Mouse (Mus musculus): ENCODE data around the gene Prss56. TPM values are rescaled to one million over a fixed set of nuclear protein-coding genes. Genes with fewer than 3 reads are reported as not detected.

Prss56 gene
- 3.6 and 9.3 TPM in 2 replicates for polyA plus RNA-seq (2016; fragmentation: Nextera tagmentation; extraction: Ambion mirVana)

DNA sequence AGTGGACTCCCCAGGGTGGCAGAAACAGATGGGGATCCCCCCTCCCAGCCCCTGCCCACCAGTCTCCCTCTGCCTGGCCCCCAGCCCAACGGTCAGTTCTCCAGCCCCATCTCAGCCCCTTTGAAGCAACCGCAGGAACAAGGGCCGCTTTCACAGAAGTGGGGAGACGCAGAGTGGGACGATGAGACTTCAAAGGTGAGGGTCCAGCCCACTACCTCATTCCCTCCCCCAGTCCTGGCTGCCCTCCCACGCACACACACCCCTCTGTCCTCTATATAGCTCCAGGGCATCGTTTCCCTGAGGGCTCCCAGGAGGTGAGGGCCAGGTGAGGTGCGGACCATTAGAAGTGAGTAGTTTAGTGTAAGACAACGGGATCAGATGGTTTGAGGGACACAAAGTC lies at the start of gene Prss56:
TSS of gene Prss56 (plus strand) at position 301 of the 400 bp plus-strand sequence.
- no peak within 1 kb of the TSS for H3K27ac ChIP-seq
- H3K27me3 ChIP-seq, result peaks cover 66% of the 10 kb centered on the region
- 63% methylated on average over 9 of the region's 9 CpGs for WGBS

DNA sequence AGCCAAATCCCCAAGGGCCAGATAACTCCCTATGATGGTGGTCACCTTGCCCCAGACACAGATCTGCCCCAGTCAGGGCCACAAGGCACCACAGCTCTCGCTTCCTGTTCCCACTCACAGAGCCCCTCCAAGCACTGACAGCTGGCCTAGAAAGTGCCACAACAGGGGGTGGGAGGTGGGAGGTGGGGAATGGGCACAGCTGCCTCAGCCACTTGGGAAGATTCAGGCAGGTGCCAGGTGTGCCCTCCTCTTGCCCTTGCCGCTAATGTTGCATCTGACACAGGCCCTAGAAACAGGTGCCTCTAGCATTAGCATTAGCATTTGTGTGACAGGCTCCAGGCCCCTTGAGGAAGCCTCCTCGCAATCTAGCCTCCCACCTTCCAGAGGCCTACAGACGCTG lies 41.6 kb upstream of the Prss56 start:
- ATAC-seq (ENCODE audit: low FRiP score), result no peak
- 77% methylated on average over 4 of the region's 4 CpGs for WGBS
- H3K27ac ChIP-seq, result no peak overlapping the region

More for the DNA sequence above, at the start of gene Prss56:
- ATAC-seq (ENCODE audit: low FRiP score), result no peak
- Histone ChIP-seq H3K36me3 (no peaks in the 10 kb centered on the region), H3K9ac (no peak within 1 kb of the TSS), H3K4me3 (no peak within 1 kb of the TSS), H3K9me3 (replicated peaks) (no peaks in the 10 kb centered on the region), H3K4me1 (peaks cover 22% of the 10 kb centered on the region), H3K4me2 (replicated peaks) (no peak within 1 kb of the TSS)

GRCm38 (mm10) chr1:87142456-87142855 lies 40.7 kb upstream of the Prss56 start:
- Histone ChIP-seq H3K36me3 (no peaks in the 10 kb centered on the region), H3K4me3 (no peak overlapping the region), H3K9ac (no peak overlapping the region), H3K4me2 (replicated peaks) (no peak overlapping the region), H3K9me3 (replicated peaks) (no peaks in the 10 kb centered on the region), H3K4me1 (0 out of 2 replicates have a peak, but pooled peaks cover 5% of the 10 kb centered on the region), H3K27me3 (0 out of 2 replicates have a peak, but pooled peaks cover 3% of the 10 kb centered on the region), H3K27ac (peak overlapping the region; percentile 73)
- WGBS, result 56% methylated on average over 9 of the region's 9 CpGs
- ATAC-seq (ENCODE audit: low FRiP score), result peak; percentile 70

More for the DNA sequence above, 41.6 kb upstream of the Prss56 start:
- H3K27me3 ChIP-seq, result 0 out of 2 replicates have a peak, but pooled peaks cover 3% of the 10 kb centered on the region
- no peak overlapping the region for H3K4me2 ChIP-seq (replicated peaks)
- no peak overlapping the region for H3K4me3 ChIP-seq
- H3K9ac ChIP-seq, result no peak overlapping the region
- 0 out of 2 replicates have a peak, but pooled peaks cover 5% of the 10 kb centered on the region for H3K4me1 ChIP-seq
- no peaks in the 10 kb centered on the region for H3K36me3 ChIP-seq
- no peaks in the 10 kb centered on the region for H3K9me3 ChIP-seq (replicated peaks)

- H3K4me3 ChIP-seq, result no peak overlapping the region
- no peaks in the 10 kb centered on the region for H3K36me3 ChIP-seq
- H3K9me3 ChIP-seq (replicated peaks), result no peaks in the 10 kb centered on the region
- ATAC-seq (ENCODE audit: low FRiP score), result peak; percentile 35; the same call in 1 of the 2 replicates
- H3K4me1 ChIP-seq, result 0 out of 2 replicates have a peak, but pooled peaks cover 5% of the 10 kb centered on the region
- no peak overlapping the region for H3K27ac ChIP-seq
- 0 out of 2 replicates have a peak, but pooled peaks cover 8% of the 10 kb centered on the region for H3K27me3 ChIP-seq
- H3K4me2 ChIP-seq (replicated peaks), result no peak overlapping the region
- H3K9ac ChIP-seq, result no peak overlapping the region
- 71% methylated on average over 10 of the region's 10 CpGs for WGBS
Observed at GRCm38 (mm10) chr1:87143141-87143540, 40.0 kb upstream of the Prss56 start.

DNA sequence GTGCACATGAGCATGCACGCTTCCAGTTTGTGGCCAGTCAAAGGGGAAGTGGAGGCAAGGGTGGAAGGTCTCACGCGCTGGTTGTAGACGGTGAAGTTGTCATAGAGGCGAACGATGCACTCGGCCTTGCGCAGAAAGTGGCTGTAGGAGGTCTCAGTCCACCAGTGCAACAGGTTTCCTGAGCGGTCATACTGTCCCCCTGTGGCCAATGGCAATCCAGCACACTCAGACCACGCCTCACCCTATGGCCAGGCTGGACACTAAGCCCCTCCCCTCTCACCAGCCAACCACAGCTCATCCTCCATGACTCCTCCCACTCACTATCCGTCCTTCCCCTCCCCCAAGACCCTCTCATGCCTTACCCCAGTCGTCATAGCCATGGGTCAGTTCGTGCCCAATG lies 33.7 kb upstream of the Prss56 start:
- WGBS, result 35% methylated on average over 13 of the region's 13 CpGs
- Histone ChIP-seq H3K9me3 (replicated peaks) (no peaks in the 10 kb centered on the region), H3K36me3 (no peaks in the 10 kb centered on the region), H3K9ac (no peak overlapping the region), H3K4me2 (replicated peaks) (no peak overlapping the region; the same call in 1 of the 2 replicates), H3K4me3 (no peak overlapping the region), H3K4me1 (peaks cover 6% of the 10 kb centered on the region), H3K27me3 (peaks cover 64% of the 10 kb centered on the region), H3K27ac (no peak overlapping the region)
- no peak for ATAC-seq (ENCODE audit: low FRiP score)

- Histone ChIP-seq H3K4me2 (replicated peaks) (no peak overlapping the region), H3K27ac (no peak overlapping the region), H3K4me3 (no peak overlapping the region), H3K9me3 (replicated peaks) (no peaks in the 10 kb centered on the region), H3K27me3 (peaks cover 82% of the 10 kb centered on the region), H3K4me1 (peaks cover 23% of the 10 kb centered on the region), H3K36me3 (no peaks in the 10 kb centered on the region), H3K9ac (no peak overlapping the region)
- no peak for ATAC-seq (ENCODE audit: low FRiP score)
- 87% methylated on average over 6 of the region's 6 CpGs for WGBS
Observed at GRCm38 (mm10) chr1:87151286-87151685, 31.8 kb upstream of the Prss56 start.

GRCm38 (mm10) chr1:87153776-87154500 lies 29.2 kb upstream of the Prss56 start:
- H3K9me3 ChIP-seq (replicated peaks), result no peaks in the 10 kb centered on the region
- 0 out of 2 replicates have a peak, but pooled peaks have one; percentile 35 for ATAC-seq (ENCODE audit: low FRiP score)
- H3K4me3 ChIP-seq, result peak overlapping the region; percentile 47
- no peaks in the 10 kb centered on the region for H3K36me3 ChIP-seq
- peak overlapping the region; percentile 63 for H3K9ac ChIP-seq
- 2% methylated on average over 70 of the region's 72 CpGs for WGBS
- peak overlapping the region; percentile 75 for H3K4me2 ChIP-seq (replicated peaks)
- H3K4me1 ChIP-seq, result peaks cover 29% of the 10 kb centered on the region
- H3K27ac ChIP-seq, result no peak overlapping the region; the same call in 1 of the 2 replicates
- peaks cover 99% of the 10 kb centered on the region for H3K27me3 ChIP-seq

- 1% methylated on average over 58 of the region's 58 CpGs for WGBS
- peak overlapping the region; percentile 47 for H3K4me3 ChIP-seq
- H3K9ac ChIP-seq, result peak overlapping the region; percentile 63
- no peak overlapping the region; the same call in 1 of the 2 replicates for H3K27ac ChIP-seq
- peaks cover 97% of the 10 kb centered on the region for H3K27me3 ChIP-seq
- H3K36me3 ChIP-seq, result no peaks in the 10 kb centered on the region
- H3K4me2 ChIP-seq (replicated peaks), result peak overlapping the region; percentile 75
- ATAC-seq (ENCODE audit: low FRiP score), result no peak
- peaks cover 29% of the 10 kb centered on the region for H3K4me1 ChIP-seq
- no peaks in the 10 kb centered on the region for H3K9me3 ChIP-seq (replicated peaks)
Observed at GRCm38 (mm10) chr1:87154501-87155120, 28.5 kb upstream of the Prss56 start.

DNA sequence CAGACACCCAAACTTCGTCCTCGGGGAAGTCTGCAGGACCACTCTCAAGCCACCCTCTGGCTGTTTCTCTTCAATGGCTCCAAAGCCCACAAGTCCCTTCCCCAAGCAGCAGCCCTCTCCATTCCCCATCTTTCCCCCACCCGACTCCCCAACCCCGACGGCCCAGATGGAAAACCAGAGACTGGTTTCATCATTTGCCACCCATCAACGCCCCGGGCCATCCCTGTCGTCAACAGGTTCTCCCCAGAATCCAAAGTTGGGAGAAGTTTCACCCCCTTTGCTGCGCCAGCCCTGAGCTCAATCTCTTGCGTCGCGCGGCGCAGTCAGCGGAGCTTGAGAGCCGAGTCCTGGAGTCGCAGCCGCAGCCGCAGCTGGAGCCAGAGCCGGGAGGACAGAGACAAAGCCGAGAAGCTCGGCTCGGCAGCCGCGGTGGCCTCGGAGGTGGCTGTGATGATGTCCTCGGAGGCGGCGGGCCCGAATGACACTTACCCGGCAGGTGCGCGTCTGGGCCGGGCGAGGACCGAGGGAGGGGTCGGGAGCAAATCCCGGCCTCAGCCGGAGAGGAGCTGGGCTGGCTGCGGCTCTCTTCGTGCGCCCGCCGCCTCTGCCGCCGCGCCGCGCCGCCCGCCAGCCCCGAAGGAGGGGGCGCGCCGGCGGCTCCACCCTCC lies 27.4 kb upstream of the Prss56 start:
- H3K9ac ChIP-seq, result peak overlapping the region; percentile 63
- ATAC-seq (ENCODE audit: low FRiP score), result peak; percentile 21; the same call in 1 of the 2 replicates
- peak overlapping the region; percentile 47 for H3K4me3 ChIP-seq
- WGBS, result under 1% methylated on average over 45 of the region's 56 CpGs
- 0 out of 2 replicates have a peak overlapping the region, but pooled peaks have one; percentile 62 for H3K27ac ChIP-seq
- no peaks in the 10 kb centered on the region for H3K36me3 ChIP-seq
- peak overlapping the region; percentile 75 for H3K4me2 ChIP-seq (replicated peaks)
- H3K27me3 ChIP-seq, result peaks cover 89% of the 10 kb centered on the region
- peaks cover 29% of the 10 kb centered on the region for H3K4me1 ChIP-seq
- H3K9me3 ChIP-seq (replicated peaks), result no peaks in the 10 kb centered on the region

DNA sequence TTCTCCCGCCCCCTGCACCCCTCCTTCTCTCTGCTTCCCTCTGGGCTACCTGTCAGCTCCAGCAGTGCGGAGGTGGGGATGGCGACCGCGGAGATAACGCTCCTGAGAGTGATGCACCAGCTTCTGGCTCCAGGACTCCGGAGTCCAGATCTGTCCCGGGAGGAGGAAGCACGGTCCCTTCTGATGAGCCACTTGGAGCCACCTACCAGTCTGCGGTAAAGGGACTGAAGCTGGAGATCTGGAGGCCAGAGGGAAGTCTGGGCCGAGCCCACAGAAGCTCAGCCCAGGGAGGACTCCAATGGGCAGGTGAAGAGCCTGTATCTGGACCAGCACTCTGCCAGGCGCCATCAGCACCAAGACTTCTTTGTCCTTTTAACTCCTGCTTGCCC lies 26.9 kb upstream of the Prss56 start, which contains the start of gene Ecel1:
TSS of gene Ecel1 (minus strand) at position 323 of the 389 bp plus-strand sequence.
- peaks cover 29% of the 10 kb centered on the region for H3K4me1 ChIP-seq
- H3K9ac ChIP-seq, result peak within 1 kb of the TSS; percentile 63
- H3K36me3 ChIP-seq, result no peaks in the 10 kb centered on the region
- H3K27me3 ChIP-seq, result peaks cover 85% of the 10 kb centered on the region
- 4% methylated on average over 11 of the region's 12 CpGs for WGBS
- H3K4me3 ChIP-seq, result peak within 1 kb of the TSS; percentile 47
- no peaks in the 10 kb centered on the region for H3K9me3 ChIP-seq (replicated peaks)
- H3K4me2 ChIP-seq (replicated peaks), result peak within 1 kb of the TSS; percentile 75
- H3K27ac ChIP-seq, result 0 out of 2 replicates have a peak within 1 kb of the TSS, but pooled peaks have one; percentile 62
- no peak for ATAC-seq (ENCODE audit: low FRiP score)

- Histone ChIP-seq H3K36me3 (no peaks in the 10 kb centered on the region), H3K4me2 (replicated peaks) (no peak overlapping the region), H3K4me3 (no peak overlapping the region), H3K9ac (no peak overlapping the region), H3K27me3 (peaks cover 60% of the 10 kb centered on the region), H3K27ac (no peak overlapping the region), H3K9me3 (replicated peaks) (no peaks in the 10 kb centered on the region), H3K4me1 (peaks cover 28% of the 10 kb centered on the region)
- WGBS, result 82% methylated on average over 3 of the region's 3 CpGs
- no peak for ATAC-seq (ENCODE audit: low FRiP score)
Observed at GRCm38 (mm10) chr1:87159396-87159795, 23.7 kb upstream of the Prss56 start.

Data from hindbrain, embryonic 12.5 days (tissue).